Mouse (Mus musculus) lung, embryonic 15.5 days (tissue): ENCODE measurements around the gene Syt11. TPM values are rescaled to one million over a fixed set of nuclear protein-coding genes. Genes with fewer than 3 reads are reported as not detected.
"Not testable (repeated sequence)": the region's sequence is repeated elsewhere in the genome, so short reads cannot be mapped to it uniquely, and the experiment has no call there.

ENCODE experiments used
- ATAC-seq: fragments of 200-750 bp; cut with Nextera tagmentation; 2 replicates; pipeline ENCODE4 v1.8.0; 2017; ENCODE audit warnings: moderate number of reproducible peaks, borderline replicate concordance; ENCODE audit not compliant: low FRiP score, low TSS enrichment; ENCODE audit errors: extremely low read depth
- H3K27ac ChIP-seq: fragments of 300-500 bp; sonication (generic); 2 replicates; pipeline ENCODE4 v1.5.1; 2015; ENCODE audit warnings: moderate library complexity, mild to moderate bottlenecking, inconsistent platforms
- H3K27me3 ChIP-seq: fragments of 300-500 bp; sonication (generic); 2 replicates; pipeline ENCODE4 v1.6.1; 2015; ENCODE audit warnings: inconsistent platforms
- H3K36me3 ChIP-seq: fragments of 300-500 bp; sonication (generic); 2 replicates; pipeline ENCODE4 v1.6.1; 2015; ENCODE audit warnings: inconsistent platforms
- H3K4me1 ChIP-seq: fragments of 300-500 bp; sonication (generic); 2 replicates; pipeline ENCODE4 v1.6.1; 2015; ENCODE audit warnings: inconsistent platforms
- H3K4me2 ChIP-seq: fragments of 300-500 bp; sonication (generic); 2 replicates; pipeline ENCODE4 v1.6.1; 2015; ENCODE audit warnings: inconsistent platforms, mild to moderate bottlenecking, moderate library complexity
- H3K4me3 ChIP-seq: fragments of 300-500 bp; sonication (generic); 2 replicates; pipeline ENCODE4 v1.5.1; 2015; ENCODE audit warnings: mild to moderate bottlenecking, inconsistent platforms
- H3K9ac ChIP-seq: fragments of 300-500 bp; sonication (generic); 2 replicates; pipeline ENCODE4 v1.6.1; 2015; ENCODE audit warnings: inconsistent platforms
- H3K9me3 ChIP-seq: fragments of 300-500 bp; sonication (generic); 2 replicates; pipeline ENCODE4 v1.6.1; 2016; ENCODE audit warnings: inconsistent platforms
- WGBS: fragments of 180-500 bp; shearing (Covaris S2); methylation state at CpG from one replicate; pipeline ENCODE4 v1.1.7; 2015; 5-methylcytosine and 5-hydroxymethylcytosine counted together
- polyA plus RNA-seq: library from polyadenylated mRNA; unstranded; fragments of >200 nt; fragmentation: Nextera tagmentation; extraction: Ambion mirVana; gene quantifications from 2 replicates; pipeline ENCODE4 v1.2.1, GENCODE M21; 2015

Gene Syt11
- polyA plus RNA-seq, 1 experiment from 2014 or later = 7.5 TPM

GRCm38 (mm10) chr3:88719098-88719497, 55.9 kb downstream of the Syt11 start:
- H3K27me3 ChIP-seq = no peaks in the 10 kb centered on the region
- H3K9me3 ChIP-seq = no peaks in the 10 kb centered on the region
- no peak overlapping the region for H3K9ac ChIP-seq
- no peak overlapping the region for H3K4me3 ChIP-seq
- 65% methylated on average over 2 of the region's 2 CpGs for WGBS
- peaks cover 19% of the 10 kb centered on the region for H3K4me1 ChIP-seq
- peak overlapping the region; percentile 39; the same call in 1 of the 2 replicates for H3K27ac ChIP-seq
- ATAC-seq = peak; percentile 29; the same call in 1 of the 2 replicates
- H3K36me3 ChIP-seq = peaks cover 29% of the 10 kb centered on the region
- H3K4me2 ChIP-seq = no peak overlapping the region

GRCm38 (mm10) chr3:88717831-88718230, 57.1 kb downstream of the Syt11 start:
- peak overlapping the region; percentile 60 for H3K4me2 ChIP-seq
- peaks cover 19% of the 10 kb centered on the region for H3K4me1 ChIP-seq
- no peaks in the 10 kb centered on the region for H3K27me3 ChIP-seq
- H3K9ac ChIP-seq = peak overlapping the region; percentile 3; the same call in 1 of the 2 replicates
- H3K4me3 ChIP-seq = peak overlapping the region; percentile 67
- no peak overlapping the region for H3K27ac ChIP-seq
- no peaks in the 10 kb centered on the region for H3K9me3 ChIP-seq
- H3K36me3 ChIP-seq = peaks cover 35% of the 10 kb centered on the region
- WGBS = 9% methylated on average over 1 of the region's 1 CpGs
- no peak for ATAC-seq

- Histone ChIP-seq H3K36me3 (peaks cover 39% of the 10 kb centered on the region), H3K27me3 (no peaks in the 10 kb centered on the region), H3K27ac (peak overlapping the region; percentile 78), H3K4me2 (peak overlapping the region; percentile 60), H3K4me3 (peak overlapping the region; percentile 67), H3K4me1 (peaks cover 19% of the 10 kb centered on the region), H3K9ac (peak overlapping the region; percentile 72), H3K9me3 (no peaks in the 10 kb centered on the region)
- WGBS = 3% methylated on average over 9 of the region's 9 CpGs
- peak; percentile 67 for ATAC-seq
These were observed 57.7 kb downstream of the Syt11 start for GRCm38 (mm10) chr3:88717198-88717798.

- H3K36me3 ChIP-seq = peaks cover 45% of the 10 kb centered on the region
- no peaks in the 10 kb centered on the region for H3K9me3 ChIP-seq
- 2% methylated on average over 27 of the region's 27 CpGs for WGBS
- peak; percentile 98 for ATAC-seq
- peak within 1 kb of the TSS; percentile 60 for H3K4me2 ChIP-seq
- H3K9ac ChIP-seq = peak within 1 kb of the TSS; percentile 72
- H3K27ac ChIP-seq = peak within 1 kb of the TSS; percentile 78
- H3K27me3 ChIP-seq = no peaks in the 10 kb centered on the region
- peaks cover 19% of the 10 kb centered on the region for H3K4me1 ChIP-seq
- H3K4me3 ChIP-seq = peak within 1 kb of the TSS; percentile 67
These were observed 58.4 kb downstream of the Syt11 start, which contains the start of gene Rit1 for GRCm38 (mm10) chr3:88716399-88717197. Gene Rit1, plus strand, starts transcription at chr3:88716838.

- H3K9ac ChIP-seq, H3K27ac ChIP-seq, H3K4me2 ChIP-seq, H3K4me3 ChIP-seq, H3K9me3 ChIP-seq, ATAC-seq, H3K27me3 ChIP-seq: not testable (repeated sequence)
- Histone ChIP-seq H3K36me3 (peaks cover 47% of the 10 kb centered on the region), H3K4me1 (peaks cover 19% of the 10 kb centered on the region)
- WGBS = 89% methylated on average over 5 of the region's 5 CpGs
These were observed 59.2 kb downstream of the Syt11 start for GRCm38 (mm10) chr3:88715716-88716115.

- H3K27ac ChIP-seq = no peak overlapping the region
- no peak overlapping the region for H3K9ac ChIP-seq
- WGBS = 62% methylated on average over 2 of the region's 2 CpGs
- no peak for ATAC-seq
- peaks cover 48% of the 10 kb centered on the region for H3K36me3 ChIP-seq
- H3K27me3 ChIP-seq = no peaks in the 10 kb centered on the region
- no peak overlapping the region for H3K4me3 ChIP-seq
- H3K4me1 ChIP-seq = peaks cover 19% of the 10 kb centered on the region
- no peak overlapping the region for H3K4me2 ChIP-seq
- no peaks in the 10 kb centered on the region for H3K9me3 ChIP-seq
These were observed 60.2 kb downstream of the Syt11 start for GRCm38 (mm10) chr3:88714725-88715124.

- Histone ChIP-seq H3K9me3 (no peaks in the 10 kb centered on the region), H3K27ac (no peak overlapping the region), H3K27me3 (no peaks in the 10 kb centered on the region), H3K4me1 (peaks cover 13% of the 10 kb centered on the region), H3K9ac (no peak overlapping the region), H3K4me3 (no peak overlapping the region), H3K36me3 (peaks cover 54% of the 10 kb centered on the region), H3K4me2 (no peak overlapping the region)
- WGBS = 92% methylated on average over 4 of the region's 4 CpGs
- no peak for ATAC-seq
These were observed 61.3 kb downstream of the Syt11 start for GRCm38 (mm10) chr3:88713709-88714108.

GRCm38 (mm10) chr3:88701222-88701621, 73.7 kb downstream of the Syt11 start:
- Histone ChIP-seq H3K36me3 (peaks cover 88% of the 10 kb centered on the region), H3K27ac (no peak overlapping the region), H3K4me1 (no peaks in the 10 kb centered on the region), H3K27me3 (no peaks in the 10 kb centered on the region), H3K4me2 (no peak overlapping the region), H3K9ac (no peak overlapping the region), H3K9me3 (no peaks in the 10 kb centered on the region), H3K4me3 (no peak overlapping the region)
- 51% methylated on average over 3 of the region's 3 CpGs for WGBS
- ATAC-seq = no peak

- H3K36me3 ChIP-seq = peaks cover 93% of the 10 kb centered on the region
- 80% methylated on average over 3 of the region's 3 CpGs for WGBS
- no peak overlapping the region for H3K9ac ChIP-seq
- ATAC-seq = no peak
- no peak overlapping the region for H3K4me3 ChIP-seq
- H3K4me2 ChIP-seq = no peak overlapping the region
- H3K27me3 ChIP-seq = no peaks in the 10 kb centered on the region
- H3K9me3 ChIP-seq = no peaks in the 10 kb centered on the region
- no peaks in the 10 kb centered on the region for H3K4me1 ChIP-seq
- no peak overlapping the region for H3K27ac ChIP-seq
These were observed 74.7 kb downstream of the Syt11 start for GRCm38 (mm10) chr3:88700247-88700646.

GRCm38 (mm10) chr3:88698834-88699233, 76.1 kb downstream of the Syt11 start:
- H3K36me3 ChIP-seq = peaks cover 93% of the 10 kb centered on the region
- H3K4me1 ChIP-seq = no peaks in the 10 kb centered on the region
- no peak for ATAC-seq
- H3K27me3 ChIP-seq = no peaks in the 10 kb centered on the region
- H3K4me3 ChIP-seq = no peak overlapping the region
- no peak overlapping the region for H3K9ac ChIP-seq
- 92% methylated on average over 6 of the region's 6 CpGs for WGBS
- H3K9me3 ChIP-seq = no peaks in the 10 kb centered on the region
- H3K4me2 ChIP-seq = no peak overlapping the region
- H3K27ac ChIP-seq = no peak overlapping the region

- no peaks in the 10 kb centered on the region for H3K27me3 ChIP-seq
- ATAC-seq = no peak
- H3K9ac ChIP-seq = no peak overlapping the region
- 74% methylated on average over 1 of the region's 1 CpGs for WGBS
- peaks cover 92% of the 10 kb centered on the region for H3K36me3 ChIP-seq
- H3K4me1 ChIP-seq = no peaks in the 10 kb centered on the region
- H3K4me3 ChIP-seq = no peak overlapping the region
- H3K4me2 ChIP-seq = no peak overlapping the region
- no peaks in the 10 kb centered on the region for H3K9me3 ChIP-seq
- no peak overlapping the region for H3K27ac ChIP-seq
These were observed 76.9 kb downstream of the Syt11 start for GRCm38 (mm10) chr3:88698051-88698450.

GRCm38 (mm10) chr3:88695545-88695944, 79.4 kb downstream of the Syt11 start:
- Histone ChIP-seq H3K27ac (no peak overlapping the region), H3K4me2 (no peak overlapping the region), H3K4me3 (no peak overlapping the region), H3K36me3 (peaks cover 96% of the 10 kb centered on the region), H3K9me3 (no peaks in the 10 kb centered on the region), H3K27me3 (no peaks in the 10 kb centered on the region), H3K9ac (no peak overlapping the region), H3K4me1 (no peaks in the 10 kb centered on the region)
- ATAC-seq = no peak
